In the genomic region with DNA sequence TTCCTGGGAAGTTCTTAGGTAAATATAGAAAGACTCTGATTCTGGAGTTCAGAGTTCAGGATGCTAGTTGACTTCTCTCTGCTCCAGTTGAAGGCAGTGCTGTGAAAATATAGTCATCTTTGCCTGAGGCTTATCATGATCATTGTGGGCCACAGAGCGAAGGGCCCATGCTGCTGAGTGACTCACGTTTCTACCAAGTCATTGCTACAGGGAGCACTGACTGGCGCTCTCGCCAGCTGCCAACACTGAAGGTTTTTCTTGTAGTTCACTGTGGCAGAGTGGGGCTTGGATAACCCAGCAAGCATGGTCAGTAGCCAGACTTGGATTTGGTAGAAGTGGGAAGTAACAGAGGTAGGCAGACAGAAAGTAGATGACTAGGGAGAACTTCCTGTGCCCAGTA, we compare ENCODE assay signal across 20 mouse cellular contexts.
DNase-seq lines count a peak whose midpoint lies in the region; ATAC-seq and TF ChIP-seq lines count a peak whose summit lies in the region.
"Had no signal": no experiment of that assay in that cellular context is flagged by ENCODE, and none has a peak within 500 bp of the region (broad histone marks: within the 10 kb centered on the region; RNA-seq: fewer than 3 reads in every experiment).

No protein-coding gene starts in this region.

- ATAC-seq in hindbrain, embryonic 11.5 days (ENCODE audit: low FRiP score), result no peak
- ATAC-seq in hindbrain, postnatal 0 days, result no peak
- no peak for ATAC-seq in kidney, embryonic 16.5 days (ENCODE audit: low FRiP score, low TSS enrichment)
- no peak for ATAC-seq in erythroid progenitor cell, adult 5-6 weeks (replicated peaks; ENCODE audit: low FRiP score, poor library complexity, severe bottlenecking)
- ATAC-seq: forebrain, embryonic 16.5 days; intestine, embryonic 16.5 days; Patski had no signal

- H3K27ac ChIP-seq in hindbrain, embryonic 11.5 days (ENCODE audit: low read depth, low read length), result peak overlapping the region; percentile 62; the same call in 1 of the 2 replicates
- no peak overlapping the region for H3K27ac ChIP-seq in hindbrain, postnatal 0 days
- H3K27ac ChIP-seq in kidney, embryonic 16.5 days (ENCODE audit: low read length), result 0 out of 2 replicates have a peak overlapping the region, but pooled peaks have one; percentile 23
- H3K27ac ChIP-seq: embryonic facial prominence, embryonic 12.5 days; forebrain, embryonic 12.5 days; heart, embryonic 10.5 days had no signal

- no peaks in the 10 kb centered on the region for H3K27me3 ChIP-seq in hindbrain, embryonic 11.5 days (ENCODE audit: control insufficient read depth, insufficient read depth, low read length)
- no peaks in the 10 kb centered on the region for H3K27me3 ChIP-seq in hindbrain, postnatal 0 days (ENCODE audit: insufficient read depth, low read length)
- no peaks in the 10 kb centered on the region for H3K27me3 ChIP-seq in kidney, embryonic 16.5 days (ENCODE audit: insufficient read depth, low read length)
- H3K27me3 ChIP-seq: embryonic facial prominence, embryonic 12.5 days; forebrain, embryonic 12.5 days; Patski had no signal

- no peak overlapping the region for H3K4me2 ChIP-seq in hindbrain, embryonic 11.5 days (replicated peaks; ENCODE audit: low read depth, low read length)
- H3K4me2 ChIP-seq in hindbrain, postnatal 0 days (ENCODE audit: low read depth, low read length), result no peak overlapping the region
- no peak overlapping the region for H3K4me2 ChIP-seq in kidney, embryonic 16.5 days (replicated peaks; ENCODE audit: low read depth, low read length)
- H3K4me2 ChIP-seq: embryonic facial prominence, embryonic 12.5 days; forebrain, embryonic 12.5 days had no signal

- no peak overlapping the region for H3K9ac ChIP-seq in hindbrain, embryonic 11.5 days (ENCODE audit: low read depth, low read length)
- H3K9ac ChIP-seq in hindbrain, postnatal 0 days (replicated peaks; ENCODE audit: low read length), result no peak overlapping the region
- no peak overlapping the region for H3K9ac ChIP-seq in kidney, embryonic 16.5 days (replicated peaks; ENCODE audit: low read length)
- H3K9ac ChIP-seq: embryonic facial prominence, embryonic 12.5 days; forebrain, embryonic 12.5 days had no signal

- TF ChIP-seq CTCF in hindbrain, postnatal 0 days (IDR thresholded peaks at IDR 0.05; ENCODE audit: low read depth), result no peak

- H3K36me3 ChIP-seq in hindbrain, embryonic 11.5 days (ENCODE audit: control insufficient read depth, insufficient read depth, low read length), result no peaks in the 10 kb centered on the region
- no peaks in the 10 kb centered on the region for H3K36me3 ChIP-seq in hindbrain, postnatal 0 days (ENCODE audit: insufficient read depth, low read length)
- H3K36me3 ChIP-seq in kidney, embryonic 16.5 days (ENCODE audit: insufficient read depth, low read length), result no peaks in the 10 kb centered on the region
- H3K36me3 ChIP-seq: embryonic facial prominence, embryonic 12.5 days; forebrain, embryonic 12.5 days; heart, embryonic 10.5 days had no signal

- no peaks in the 10 kb centered on the region for H3K9me3 ChIP-seq in hindbrain, embryonic 11.5 days (ENCODE audit: control insufficient read depth, low read length)
- H3K9me3 ChIP-seq in hindbrain, postnatal 0 days (ENCODE audit: low read length), result no peaks in the 10 kb centered on the region
- no peaks in the 10 kb centered on the region for H3K9me3 ChIP-seq in kidney, embryonic 16.5 days (ENCODE audit: low read length)
- H3K9me3 ChIP-seq: embryonic facial prominence, embryonic 12.5 days; forebrain, embryonic 12.5 days; heart, embryonic 10.5 days had no signal

- H3K4me3 ChIP-seq in hindbrain, embryonic 11.5 days (ENCODE audit: low read depth, low read length), result no peak overlapping the region
- no peak overlapping the region for H3K4me3 ChIP-seq in hindbrain, postnatal 0 days (ENCODE audit: low read length)
- no peak overlapping the region for H3K4me3 ChIP-seq in kidney, embryonic 16.5 days (ENCODE audit: low read length)
- H3K4me3 ChIP-seq: embryonic facial prominence, embryonic 12.5 days; forebrain, embryonic 12.5 days; heart, embryonic 10.5 days had no signal

- H3K4me1 ChIP-seq in hindbrain, embryonic 11.5 days (replicated peaks; ENCODE audit: control insufficient read depth, insufficient read depth, low read length), result peaks cover 4% of the 10 kb centered on the region
- H3K4me1 ChIP-seq in hindbrain, postnatal 0 days (ENCODE audit: insufficient read depth, low read length), result peaks cover 7% of the 10 kb centered on the region; the same call in 1 of the 2 replicates
- peaks cover 19% of the 10 kb centered on the region for H3K4me1 ChIP-seq in kidney, embryonic 16.5 days (ENCODE audit: insufficient read depth, low read length)

- 86% methylated on average over 4 of the region's 4 CpGs for WGBS in hindbrain, embryonic 11.5 days
- WGBS in hindbrain, postnatal 0 days, result 71% methylated on average over 4 of the region's 4 CpGs
- WGBS in kidney, embryonic 16.5 days, result 71% methylated on average over 4 of the region's 4 CpGs

- DNase-seq in adrenal gland, adult 2 months, result peak; percentile 43
- DNase-seq in adrenal gland, adult 8-10 months, result no peak
- DNase-seq in hindbrain, embryonic 11.5 days (ENCODE audit: low spot score), result no peak
- no peak for DNase-seq in hindbrain, postnatal 0 days (ENCODE audit: low spot score)
- DNase-seq in kidney, postnatal 4 days, result no peak
- DNase-seq in 416B (ENCODE audit: low read depth), result peak; percentile 10
- DNase-seq: cerebellum, adult 11 months; cerebellum, adult 8-10 months; gastrocnemius, postnatal 10 days; heart, adult 18-20 months; heart, postnatal 10 days; heart, postnatal 4 days had no signal

Comparison
In these comparisons a context has a peak if more than half of its experiments do, and no peak if none do; other contexts are left out.
1. DNase-seq: peak in adrenal gland, adult 2 months (single experiment) and 416B (single experiment); none in adrenal gland, adult 8-10 months (single experiment), hindbrain, embryonic 11.5 days (single experiment), hindbrain, postnatal 0 days (single experiment) and kidney, postnatal 4 days (0 of 2).